Mouse (Mus musculus) embryo, embryonic 10 days (tissue): ENCODE results near the gene Mrpl50.
"Not testable (repeated sequence)": the region's sequence is repeated elsewhere in the genome, so short reads cannot be mapped to it uniquely, and the experiment has no call there.

Experiments used
- DNase-seq: peaks from one replicate; pipeline ENCODE4 v3.0.0-alpha.2; 2015; ENCODE audit warnings: low spot score

Gene Mrpl50

DNA sequence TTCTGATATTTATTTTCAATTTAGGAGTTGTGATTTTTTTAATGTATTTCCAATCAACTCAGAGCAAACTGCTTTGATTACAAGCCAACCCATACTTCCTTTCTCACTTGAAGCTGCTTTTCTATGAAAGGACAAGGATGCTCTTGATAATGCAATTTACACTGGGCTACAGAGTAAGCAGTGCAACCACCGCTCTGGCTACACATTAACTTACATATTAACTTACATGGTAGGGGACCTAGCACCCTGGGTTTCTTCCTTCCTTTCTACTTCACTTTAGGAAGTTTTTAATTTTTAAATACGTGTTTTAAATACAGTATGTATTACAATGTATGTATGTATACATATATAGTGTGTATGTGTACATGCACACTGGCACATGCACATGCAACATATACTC, 11.7 kb downstream of the Mrpl50 start:
- DNase-seq, result no peak

- no peak for DNase-seq
Observed at GRCm38 (mm10) chr4:49506386-49506785, 14.5 kb downstream of the Mrpl50 start, which contains the start of gene Baat. Gene Baat (minus strand): TSS chr4:49506557.

DNA sequence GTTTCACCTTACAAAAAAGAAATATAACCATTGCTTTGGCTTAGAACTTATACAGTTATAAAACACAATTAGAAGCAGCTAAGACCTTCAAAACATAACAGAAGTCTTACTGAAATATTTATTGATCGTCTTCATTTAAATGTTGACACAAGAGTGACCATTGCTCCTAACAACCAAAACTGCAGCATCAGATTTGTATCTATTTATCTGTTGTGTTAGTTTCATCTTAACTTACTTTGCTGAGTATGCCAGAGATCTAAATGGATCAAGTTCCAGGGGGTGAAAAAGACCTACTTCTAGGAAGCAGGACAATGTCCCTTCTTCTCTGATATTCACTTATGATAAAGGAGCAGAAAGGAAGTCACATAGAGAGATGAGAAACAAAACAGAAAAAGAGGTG, 17.3 kb downstream of the Mrpl50 start:
- DNase-seq, result no peak

GRCm38 (mm10) chr4:49485934-49486650, 34.8 kb downstream of the Mrpl50 start:
- DNase-seq, result not testable (repeated sequence)

GRCm38 (mm10) chr4:49485442-49485841, 35.5 kb downstream of the Mrpl50 start:
- DNase-seq, result no peak

DNA sequence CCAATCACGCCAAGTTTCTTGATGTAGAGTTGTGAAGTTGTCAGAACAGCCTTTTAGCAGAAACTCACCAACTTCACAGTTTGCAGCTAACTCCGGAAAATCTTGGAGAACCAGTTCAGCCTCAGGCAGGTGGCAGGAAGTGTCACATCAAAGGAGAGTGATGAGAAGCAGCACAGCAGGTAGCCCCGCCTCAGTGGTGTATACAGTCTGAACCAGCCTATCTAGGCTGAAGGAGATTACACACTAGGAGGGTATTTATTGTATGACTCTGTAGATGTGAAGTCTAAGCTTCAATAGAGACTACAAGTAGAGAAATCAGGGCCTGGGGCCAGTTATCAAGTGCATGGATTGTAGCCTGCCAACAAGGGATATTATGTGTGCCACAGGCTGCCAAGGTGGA, 40.0 kb downstream of the Mrpl50 start:
- DNase-seq, result peak; percentile 21

DNA sequence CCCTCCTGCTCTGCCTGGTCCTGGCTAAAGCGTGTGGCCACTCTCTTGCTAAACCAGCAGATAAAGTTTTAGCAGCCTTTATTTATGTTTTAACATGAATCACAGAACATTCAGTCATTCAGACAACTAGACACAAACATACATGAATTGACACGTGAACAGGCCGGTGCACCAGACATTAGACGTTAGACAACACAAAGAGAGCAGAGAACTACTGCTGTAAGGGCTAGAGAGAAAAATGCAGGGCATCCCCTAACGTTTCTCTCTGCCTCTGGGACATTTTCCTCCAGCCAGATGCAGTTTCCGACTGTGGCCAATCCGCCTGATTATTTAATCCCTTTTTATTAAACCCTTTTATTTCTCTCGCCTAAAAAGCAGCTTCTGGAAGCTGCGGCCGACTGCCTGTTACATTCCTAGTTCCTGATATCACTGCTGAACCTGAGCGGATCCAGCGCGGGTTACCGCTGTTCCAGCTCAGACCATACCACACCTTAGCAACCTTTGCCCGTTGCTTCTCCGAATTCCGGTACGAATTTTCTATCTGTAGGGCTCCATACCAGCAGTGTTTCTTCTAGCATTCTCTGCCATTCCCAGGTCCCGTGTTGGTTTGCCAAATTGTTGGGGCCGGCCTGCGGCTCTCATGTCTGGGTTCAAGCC, 40.7 kb downstream of the Mrpl50 start:
- no peak for DNase-seq

- DNase-seq, result not testable (repeated sequence)
Observed at GRCm38 (mm10) chr4:49479035-49479434, 41.9 kb downstream of the Mrpl50 start.

DNA sequence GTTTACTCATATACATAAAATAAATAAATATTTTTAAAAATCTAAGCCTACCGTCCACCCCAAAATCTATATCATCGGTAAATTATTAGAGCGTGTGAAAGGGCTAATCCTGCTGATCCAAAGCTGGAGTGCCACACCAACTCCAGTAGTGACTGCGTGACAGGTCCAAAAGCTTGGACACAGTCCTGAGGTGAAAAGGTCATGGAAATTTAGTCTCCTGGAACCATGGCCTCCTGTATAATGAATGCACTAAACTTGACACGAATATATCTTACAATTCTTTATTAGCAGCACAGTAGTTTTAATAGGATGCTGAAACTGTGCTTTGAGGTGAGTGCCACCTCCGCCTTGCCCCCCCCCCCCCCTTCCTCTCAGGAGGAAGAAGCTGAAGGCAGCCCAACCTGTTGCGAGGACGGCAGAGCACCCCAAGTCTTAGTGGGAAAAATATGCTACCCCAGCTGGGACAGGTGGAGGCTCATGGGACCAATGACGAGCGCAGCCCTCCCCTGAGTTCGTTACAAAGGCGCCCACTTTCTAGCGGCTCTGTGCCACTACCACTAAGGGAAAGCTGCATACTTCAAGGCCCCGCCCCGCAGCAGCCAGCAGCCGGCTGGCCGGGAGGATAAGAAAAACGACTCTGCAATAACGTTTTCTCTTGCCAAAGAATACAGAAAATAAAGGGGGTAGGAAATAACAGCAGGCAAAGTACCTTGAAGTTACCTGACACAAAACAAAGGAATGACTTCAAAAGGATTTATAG, 42.6 kb downstream of the Mrpl50 start:
- peak; percentile 52 for DNase-seq

DNA sequence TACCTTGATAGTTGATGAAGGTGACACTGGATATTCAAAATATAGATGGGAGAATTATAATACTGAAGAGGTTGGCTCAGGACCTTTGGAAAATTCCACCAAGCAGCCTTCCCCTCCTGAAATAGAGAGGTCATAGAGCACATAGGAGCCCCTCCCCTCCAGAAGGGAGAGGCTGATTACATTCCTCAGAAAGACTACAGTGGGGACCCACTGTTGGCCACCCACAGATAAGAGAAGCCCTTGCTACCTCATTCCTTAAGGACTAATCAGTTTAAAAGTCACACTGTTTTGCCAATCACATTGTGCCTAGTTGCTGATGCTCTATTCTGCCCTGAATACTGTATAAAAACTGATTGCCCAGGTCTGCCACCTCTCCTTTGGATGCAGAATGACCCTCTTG, 46.3 kb downstream of the Mrpl50 start:
- no peak for DNase-seq

GRCm38 (mm10) chr4:49473435-49474100, 47.3 kb downstream of the Mrpl50 start, which contains the start of gene Acnat1:
Gene Acnat1 (minus strand): TSS chr4:49473912.
- no peak for DNase-seq

DNA sequence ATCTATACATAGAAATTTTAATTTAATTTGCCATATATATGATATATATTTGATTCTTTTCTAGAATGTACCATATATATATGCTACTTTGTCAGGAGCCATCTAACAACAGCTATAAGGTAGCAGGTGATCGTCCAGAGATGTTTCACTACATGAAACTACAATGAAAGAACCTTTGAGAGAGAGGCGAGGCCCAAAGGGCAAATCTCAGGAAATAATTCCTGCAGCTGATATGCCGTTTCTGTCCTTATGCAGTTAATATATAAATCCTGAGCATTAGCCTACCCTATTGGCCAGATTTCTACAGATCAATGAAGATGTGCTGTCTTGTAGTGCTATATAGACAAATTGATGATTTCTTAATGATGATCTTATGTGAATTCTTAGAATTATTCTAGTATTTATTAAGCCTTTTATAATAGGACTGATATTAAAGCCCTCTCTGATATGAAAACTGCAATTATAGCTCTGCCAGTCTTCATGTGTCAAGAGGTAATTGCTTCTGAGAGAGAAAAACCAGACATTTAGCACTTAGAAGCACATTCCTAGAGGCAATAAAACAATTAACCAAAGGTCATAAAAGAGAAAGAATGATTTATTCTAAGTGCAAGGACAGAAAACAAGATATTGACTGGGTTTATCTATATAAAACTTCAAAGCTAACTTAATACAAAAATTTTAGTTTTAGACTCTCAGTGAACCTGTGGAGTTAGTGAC, 51.3 kb downstream of the Mrpl50 start:
- no peak for DNase-seq

DNA sequence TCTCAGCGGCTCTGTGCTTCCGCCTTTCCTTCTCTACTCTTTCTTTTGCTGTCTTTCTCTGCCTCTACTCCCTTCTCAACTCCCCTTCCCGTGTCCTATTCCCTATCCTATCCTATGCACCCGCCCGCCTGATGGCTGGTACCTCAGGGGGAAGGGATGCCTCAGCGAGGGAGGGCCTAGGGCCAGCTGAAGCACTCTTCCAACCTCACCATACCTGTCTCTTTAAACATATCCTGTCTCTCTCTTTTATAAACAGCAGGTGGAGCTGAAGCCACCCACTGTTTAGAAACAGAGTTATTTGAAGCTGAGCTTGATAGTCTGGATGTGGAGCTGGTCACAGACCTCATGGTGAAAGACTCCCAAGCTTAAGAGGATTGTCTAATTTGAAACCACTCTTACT, 53.5 kb downstream of the Mrpl50 start:
- no peak for DNase-seq
